Mouse (Mus musculus) heart, adult 11 months (tissue): ENCODE results near the gene Kif16b.
A peak's percentile ranks its signal among the peaks of the same experiment; 100 is the strongest.

Experiments
- DNase-seq: peaks from one replicate; pipeline ENCODE4 v3.0.0; 2022

Kif16b gene

DNA sequence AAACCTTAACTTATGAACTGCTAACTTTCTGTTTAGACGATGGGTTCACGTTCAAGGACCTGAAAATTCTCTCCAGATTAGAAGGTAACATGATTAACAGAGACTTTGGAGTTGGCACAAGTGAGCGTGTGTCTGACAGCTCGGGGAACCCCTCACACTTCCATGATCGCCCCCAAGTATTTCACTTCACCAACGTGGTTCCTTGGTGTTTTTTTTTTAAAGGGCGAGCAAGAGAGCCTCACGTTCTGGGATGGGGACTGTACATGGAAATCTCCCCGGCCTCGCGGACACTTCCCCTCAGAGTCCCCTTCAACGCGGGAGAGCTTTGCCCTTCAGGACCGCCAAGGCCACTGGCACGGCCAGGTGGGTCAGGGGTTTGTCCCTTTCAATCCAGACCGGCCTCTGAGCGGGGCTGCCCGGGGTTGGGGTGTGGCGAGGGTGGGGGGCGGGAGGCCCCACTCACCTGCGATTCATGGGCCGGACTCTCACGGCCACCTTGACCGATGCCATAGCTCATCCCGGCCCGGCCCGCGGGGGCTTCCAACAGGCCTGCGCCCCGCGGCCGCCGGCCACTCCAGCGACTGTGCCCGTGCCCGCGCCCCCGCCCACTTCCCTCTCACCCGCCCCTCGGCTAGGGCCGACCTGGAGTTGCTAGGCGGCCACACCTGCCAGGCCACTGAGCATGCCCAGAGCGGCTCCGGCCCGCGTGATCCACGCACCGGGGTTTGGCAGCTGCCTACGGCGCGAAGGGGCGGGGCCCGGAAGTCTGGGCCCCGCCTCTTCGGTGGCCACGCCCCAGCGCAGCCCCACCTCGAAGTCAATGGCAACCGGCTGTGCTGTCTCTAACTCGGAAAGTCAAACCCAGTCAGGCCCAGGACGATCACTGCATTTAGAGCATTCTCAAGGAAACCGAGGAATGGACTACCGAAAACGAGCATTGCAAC, at the start of gene Kif16b:
Gene Kif16b, minus strand, starts transcription at position 670 of the 944 bp plus-strand sequence.
- DNase-seq = peak; percentile 99

DNA sequence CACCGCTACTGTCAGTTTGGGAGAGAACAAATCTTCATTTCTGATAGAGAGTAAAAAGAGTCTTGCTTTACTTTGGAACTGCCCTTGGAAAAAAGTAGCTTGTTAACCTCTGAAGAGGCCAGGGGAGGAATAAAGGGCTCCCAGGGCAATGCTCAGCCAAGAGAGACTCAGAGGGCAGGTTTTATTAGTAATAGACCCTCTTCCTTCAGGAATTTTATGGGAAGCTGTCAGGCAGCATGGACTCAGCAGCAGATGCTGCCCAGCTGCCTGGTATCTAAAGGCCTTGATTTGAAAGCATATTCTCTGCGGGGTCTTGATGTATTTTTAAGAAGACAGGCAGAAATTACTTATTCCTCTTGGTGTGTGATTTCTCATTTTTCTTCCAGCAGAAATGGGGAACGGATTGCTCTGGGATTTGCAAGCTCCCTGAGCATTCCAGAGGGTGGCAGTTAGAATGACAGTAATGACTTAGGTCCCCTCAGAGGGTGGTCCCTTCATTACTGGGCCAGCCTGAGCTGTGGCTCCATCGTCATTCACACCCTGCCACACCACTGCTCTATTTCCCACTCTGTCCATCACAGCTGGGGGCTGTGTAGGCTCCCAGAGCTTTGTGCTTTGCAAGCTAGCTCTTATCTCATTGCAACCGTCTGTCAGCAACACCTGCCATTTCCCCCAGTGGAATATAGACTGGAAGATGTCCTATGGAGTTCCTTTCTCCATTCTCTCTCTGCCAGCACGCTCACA, 39.7 kb upstream of the Kif16b start:
- DNase-seq = no peak

DNA sequence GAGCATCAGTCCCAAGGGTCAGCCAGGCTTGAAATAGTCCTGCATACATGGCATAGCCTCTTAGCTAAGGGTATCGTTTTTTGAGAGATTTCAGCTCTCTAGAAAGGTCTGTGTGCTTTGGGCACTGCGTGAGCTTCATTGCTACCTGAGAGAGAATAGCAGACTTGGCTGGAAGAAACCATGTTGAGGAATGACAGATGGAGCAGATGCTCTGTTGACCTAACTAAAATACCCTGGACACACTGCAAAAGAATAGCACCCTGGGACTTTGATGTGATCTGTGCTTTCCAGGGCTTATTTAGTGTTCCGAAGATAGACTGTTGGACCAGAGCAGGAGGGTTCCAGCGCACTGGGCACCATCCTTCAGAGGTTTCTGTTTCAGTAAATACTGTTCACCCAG, 29.1 kb upstream of the Kif16b start:
- no peak for DNase-seq

DNA sequence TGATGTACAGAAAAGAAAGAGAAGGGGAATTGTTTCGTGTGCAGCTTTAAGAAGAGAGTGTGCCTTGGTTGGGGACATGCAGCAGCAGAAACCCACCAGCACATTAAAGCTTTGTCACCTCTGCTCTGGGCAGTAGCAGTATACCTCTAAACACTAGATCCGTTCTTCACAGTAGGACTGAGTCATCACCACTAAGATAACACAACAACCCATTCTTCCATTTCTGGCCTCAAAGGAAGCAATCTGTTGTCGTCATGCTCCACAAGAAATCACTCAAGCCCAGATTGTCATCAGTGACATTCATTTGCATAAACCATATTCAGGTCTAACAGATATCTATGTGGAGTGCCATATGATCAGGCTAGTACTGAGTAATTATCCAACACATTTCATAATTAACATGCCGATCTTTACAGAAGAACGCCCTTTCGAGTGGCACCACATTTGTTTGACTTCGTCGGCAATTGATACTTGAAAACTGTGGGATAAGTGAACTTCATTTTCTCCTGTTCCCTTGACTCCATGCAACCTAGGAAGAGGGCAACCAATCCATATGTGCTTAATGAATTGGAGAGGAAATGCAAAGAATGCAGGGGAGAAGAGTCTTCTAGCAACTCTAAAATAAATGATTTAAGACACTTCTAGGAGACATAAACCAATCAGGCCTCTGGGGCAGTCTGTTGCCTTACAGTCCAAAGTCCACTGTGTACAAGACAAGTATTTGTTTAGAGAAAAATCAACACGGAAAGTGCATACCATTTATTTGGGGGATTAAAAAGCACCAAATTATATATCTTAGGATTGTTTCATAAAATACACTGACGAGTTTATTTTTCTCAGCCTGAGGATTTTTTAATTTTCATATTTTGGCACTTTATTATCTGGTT, 28.1 kb upstream of the Kif16b start:
- DNase-seq = peak; percentile 44

DNA sequence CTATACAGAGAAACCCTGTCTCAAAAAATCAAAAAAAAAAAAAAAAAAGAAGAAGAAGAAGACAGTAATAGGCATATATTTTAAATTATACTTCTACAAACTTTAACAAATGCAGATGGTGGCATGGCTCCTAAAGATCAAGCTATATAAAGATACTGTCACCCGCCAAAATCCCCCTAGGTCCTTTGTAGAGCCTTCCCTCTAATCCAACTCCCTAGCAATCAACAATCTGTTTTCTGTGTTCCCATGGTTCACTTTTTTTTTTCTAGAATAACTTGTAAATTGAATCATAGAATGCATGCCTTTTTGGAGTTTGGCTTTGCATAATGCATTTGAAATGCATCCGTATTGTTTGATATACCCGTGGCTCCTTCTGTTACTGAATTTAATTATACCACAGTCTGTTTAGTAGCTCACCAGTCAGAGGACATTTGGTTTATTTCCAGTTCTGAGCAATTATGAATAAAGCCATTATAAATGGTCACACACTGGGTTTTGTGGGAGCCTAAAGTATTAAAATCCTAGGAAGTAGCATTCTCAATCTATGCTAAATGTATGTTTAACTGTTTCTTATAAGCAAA, 9.6 kb upstream of the Kif16b start:
- no peak for DNase-seq

DNA sequence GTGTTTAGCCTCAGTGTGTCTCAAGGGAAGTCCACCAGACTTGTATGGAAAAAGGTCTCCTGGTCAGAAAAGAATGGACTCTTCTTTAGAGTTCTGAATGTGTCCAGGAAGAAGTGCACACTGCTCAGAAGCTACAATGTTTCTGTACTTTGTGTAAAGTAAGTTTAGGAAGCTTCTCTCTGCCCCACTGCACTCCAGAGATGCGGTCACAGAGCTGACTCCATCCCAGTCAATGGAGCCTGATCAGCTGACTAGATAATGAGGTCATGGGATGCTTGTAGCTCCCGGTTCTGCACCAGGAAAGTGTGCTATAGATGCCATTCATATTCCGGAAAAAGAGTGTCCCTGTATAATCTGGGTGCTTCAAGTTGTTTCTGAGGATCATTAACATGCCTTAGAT, 7.9 kb upstream of the Kif16b start:
- no peak for DNase-seq

DNA sequence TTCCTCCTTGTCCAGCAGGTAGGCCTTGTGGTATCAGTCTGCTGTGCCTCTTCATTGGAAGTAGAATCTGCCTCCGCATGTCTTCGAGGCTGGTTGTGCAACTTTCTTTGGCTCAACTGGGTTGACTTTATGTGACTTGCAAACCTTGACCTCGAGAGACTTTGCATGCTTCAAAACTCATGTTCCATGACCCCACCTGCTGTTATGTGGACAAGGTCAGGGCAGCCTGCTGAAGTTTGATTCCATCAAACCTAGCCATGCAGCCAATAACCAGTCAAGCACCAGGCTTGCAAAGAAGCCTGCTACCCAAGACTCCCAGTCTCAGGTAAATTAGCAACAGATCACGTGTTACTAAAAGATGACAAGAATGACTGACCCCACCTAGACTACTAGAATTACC, 5.7 kb upstream of the Kif16b start:
- DNase-seq = no peak

DNA sequence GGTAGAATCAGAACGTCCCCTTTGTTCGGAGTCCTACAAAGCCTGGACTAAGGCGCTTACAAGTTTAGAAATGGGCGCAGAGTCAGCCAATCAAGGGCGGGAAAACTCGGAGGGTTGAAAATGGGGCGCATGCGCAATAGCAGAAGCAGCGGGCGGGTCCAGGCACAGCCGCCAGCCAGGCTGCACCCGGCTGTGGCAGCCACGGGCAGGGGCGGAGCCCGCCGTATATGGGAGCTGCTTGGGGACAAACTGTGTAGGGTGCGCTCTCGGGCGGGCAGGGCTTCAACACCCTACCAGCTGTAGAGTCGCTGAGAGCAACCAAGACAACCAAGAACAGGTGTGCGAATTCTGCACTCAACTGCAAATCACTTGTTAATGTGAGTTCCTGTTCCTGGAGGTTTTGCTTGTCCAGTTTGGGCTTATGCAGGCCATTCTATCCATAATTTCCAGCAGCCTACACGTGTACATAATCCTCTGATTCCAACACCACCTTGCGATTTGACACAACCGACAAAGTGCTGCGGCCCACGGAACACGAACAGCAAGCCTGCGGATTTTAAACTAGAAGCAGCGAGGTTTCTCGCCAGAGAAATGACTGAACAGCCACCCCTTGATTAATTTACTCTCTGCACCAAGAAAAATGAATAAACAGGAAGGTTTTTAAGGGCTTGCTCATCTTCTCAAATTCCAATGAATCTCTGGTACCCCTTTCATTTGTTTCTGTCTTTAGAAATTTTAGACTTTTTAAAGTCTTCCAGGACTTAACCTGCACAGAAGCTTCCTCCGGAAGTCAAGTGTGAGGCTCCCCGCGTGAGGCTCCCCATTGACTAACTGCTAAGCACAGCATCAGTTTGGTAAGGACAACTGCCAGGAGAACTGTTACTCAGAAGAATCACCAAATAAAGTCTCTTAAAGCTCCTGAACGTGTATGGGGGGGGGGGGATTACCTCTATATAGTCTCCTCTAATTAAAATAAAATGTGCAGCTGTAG, 1.9 kb upstream of the Kif16b start:
- peak; percentile 100 for DNase-seq

DNA sequence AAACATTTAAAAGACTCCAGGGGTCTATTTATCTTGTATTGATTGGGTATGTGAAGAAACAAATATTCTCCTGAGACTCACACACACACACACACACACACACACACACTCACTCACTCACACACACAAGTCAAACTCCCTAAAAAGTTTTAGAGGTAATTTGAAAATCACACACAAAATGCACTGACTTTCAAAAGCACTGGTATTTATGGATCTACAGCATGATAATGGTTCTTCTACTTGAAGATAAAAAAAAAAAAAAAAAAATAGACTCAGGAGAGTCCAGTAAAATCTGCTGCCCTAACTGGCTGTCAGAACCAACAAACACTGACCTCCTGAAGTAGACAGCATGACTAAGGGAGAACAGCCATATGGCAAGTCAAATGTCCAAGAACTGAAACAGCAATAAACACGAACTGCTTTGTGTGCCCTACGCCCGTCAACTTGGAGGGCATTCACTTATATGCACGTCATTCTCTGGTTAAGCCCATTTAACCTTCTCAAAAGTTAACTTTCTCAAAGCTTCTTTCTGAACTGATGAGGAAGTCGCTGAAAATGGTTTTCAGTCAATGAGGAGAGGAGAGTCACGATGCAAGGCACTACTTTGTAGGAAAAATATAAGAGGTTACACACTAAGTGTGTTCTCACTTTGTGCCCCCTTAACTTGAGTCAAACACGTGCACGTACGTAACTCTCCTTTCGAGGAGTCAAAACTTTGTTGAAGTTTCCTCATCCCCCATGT, 1.0 kb downstream of the Kif16b start:
- no peak for DNase-seq

DNA sequence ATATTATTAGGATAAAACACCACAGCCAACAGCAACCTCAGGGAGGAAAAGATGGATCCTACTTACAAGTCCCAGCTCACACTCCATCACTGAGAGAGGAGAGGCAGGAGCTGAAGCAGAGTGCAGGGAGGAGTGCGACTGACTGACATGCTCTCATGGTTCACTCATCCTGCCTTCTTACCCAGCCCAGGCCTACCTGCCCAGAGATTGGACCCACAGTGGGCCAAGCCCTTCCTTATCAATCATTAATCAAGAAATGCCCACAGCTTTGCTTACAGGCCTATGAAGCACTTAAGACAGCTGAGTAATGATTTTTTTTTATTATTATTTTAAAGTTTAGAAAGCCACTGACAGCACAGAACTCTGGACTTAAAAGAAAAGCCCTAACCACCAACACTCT, 7.6 kb downstream of the Kif16b start:
- no peak for DNase-seq

DNA sequence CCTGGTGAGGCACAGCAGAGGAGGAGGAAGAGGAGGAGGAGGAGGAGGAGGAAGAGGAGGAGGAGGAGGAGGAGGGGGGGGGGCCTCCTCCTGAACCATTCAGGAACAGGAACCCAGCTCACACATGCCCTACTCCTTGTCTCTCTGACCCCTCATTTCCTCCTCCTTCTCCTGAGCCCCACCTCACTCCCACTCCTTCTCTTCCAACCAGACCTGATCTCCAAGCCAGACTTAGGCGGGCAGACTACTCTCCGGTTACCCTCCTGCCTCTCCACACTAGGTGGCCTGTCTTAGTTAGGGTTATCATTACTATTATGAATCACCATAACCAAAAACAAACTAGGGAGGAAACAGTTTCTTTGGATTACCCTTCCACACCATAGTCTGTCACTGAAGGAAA, 10.0 kb downstream of the Kif16b start:
- peak; percentile 74 for DNase-seq

DNA sequence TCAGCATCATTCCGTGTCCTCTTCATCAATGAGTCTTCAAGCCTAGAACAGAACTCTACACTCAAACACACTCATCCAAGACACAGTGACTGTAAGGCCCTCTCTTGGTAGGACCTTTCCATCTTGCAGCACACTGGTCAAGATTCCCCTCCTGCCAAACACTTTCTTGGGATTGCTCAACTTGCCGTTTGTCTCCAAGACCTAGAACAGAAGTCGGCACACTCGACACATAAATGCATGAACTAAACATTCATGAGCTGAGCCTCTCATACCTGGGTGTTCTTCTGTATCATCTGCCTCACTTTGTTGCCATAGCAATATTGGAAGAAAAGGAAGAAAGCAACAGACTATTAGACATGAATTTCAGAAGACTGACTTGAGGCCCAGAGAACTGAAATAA, 16.9 kb downstream of the Kif16b start:
- DNase-seq = peak; percentile 71

DNA sequence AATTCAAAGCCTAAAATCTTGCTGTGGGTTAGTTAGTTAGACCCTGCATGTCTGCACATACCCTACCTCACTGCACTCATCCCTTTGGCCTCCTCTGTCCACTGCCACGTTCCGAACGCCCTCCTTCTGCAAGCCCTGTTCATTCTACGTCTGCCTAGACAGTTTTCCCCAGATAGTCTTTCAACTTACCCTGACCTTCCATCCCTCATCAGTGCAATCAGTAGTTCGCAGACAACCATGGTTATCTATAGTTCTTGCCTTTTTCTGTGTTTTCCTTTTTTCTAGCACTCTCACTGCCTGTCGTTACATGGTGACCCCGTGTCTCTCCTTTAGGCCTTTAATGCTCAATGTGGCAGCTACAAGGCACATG, 17.7 kb downstream of the Kif16b start:
- DNase-seq = peak; percentile 61

DNA sequence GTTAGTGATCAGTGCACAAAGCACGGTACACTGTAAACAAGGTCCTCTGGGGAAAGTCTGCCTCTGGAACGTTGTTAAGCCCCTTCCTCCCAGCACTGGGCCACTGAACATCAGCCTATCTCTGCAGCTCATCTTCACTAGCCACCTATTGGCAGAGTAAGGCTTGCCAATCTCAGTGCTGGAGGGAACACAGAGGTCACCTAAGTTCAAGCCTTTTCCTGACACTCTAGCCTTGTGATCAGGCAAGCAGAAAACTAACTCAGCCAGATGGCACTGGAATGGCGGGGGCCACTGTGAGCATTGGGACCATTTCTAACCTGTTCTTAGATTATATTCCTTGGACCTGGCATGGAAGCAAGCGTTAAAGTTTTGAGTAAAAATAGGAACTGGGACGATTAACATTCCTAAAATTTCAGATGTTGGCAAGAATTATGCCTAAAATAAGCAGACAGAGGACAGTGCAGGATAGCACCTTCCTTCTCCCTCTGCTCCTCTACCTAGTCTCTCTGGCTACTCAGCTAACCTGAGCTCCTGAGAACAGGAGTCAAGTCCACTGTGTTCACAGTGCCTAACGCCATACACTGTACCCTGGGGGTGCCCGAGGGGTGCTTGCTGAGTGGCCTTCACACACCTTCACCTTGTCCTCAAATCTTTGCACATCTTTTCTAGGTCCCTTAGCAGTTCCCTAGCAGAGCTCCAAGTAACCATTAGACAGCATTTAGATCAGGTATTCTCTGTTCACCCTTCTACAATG, 18.3 kb downstream of the Kif16b start:
- DNase-seq = peak; percentile 91

DNA sequence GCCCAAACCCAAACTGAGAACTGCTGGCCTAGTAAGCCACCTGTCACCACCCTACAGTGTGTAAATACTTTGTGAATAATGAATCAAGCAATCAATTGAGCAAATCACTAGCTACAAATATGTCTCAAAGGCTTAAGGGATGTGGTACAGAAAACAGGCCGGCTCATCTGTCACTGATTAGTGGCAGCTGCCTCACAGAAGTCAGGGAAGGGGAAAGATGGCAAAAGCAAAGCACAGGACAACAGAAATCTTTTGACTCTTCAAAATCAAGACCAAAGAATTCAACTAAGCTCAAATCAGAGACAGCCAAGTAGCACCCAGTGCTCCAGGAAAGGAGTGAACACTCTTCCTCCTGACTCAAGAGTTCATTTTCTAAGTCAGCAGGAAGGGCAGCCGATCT, 18.9 kb downstream of the Kif16b start:
- DNase-seq = peak; percentile 62

DNA sequence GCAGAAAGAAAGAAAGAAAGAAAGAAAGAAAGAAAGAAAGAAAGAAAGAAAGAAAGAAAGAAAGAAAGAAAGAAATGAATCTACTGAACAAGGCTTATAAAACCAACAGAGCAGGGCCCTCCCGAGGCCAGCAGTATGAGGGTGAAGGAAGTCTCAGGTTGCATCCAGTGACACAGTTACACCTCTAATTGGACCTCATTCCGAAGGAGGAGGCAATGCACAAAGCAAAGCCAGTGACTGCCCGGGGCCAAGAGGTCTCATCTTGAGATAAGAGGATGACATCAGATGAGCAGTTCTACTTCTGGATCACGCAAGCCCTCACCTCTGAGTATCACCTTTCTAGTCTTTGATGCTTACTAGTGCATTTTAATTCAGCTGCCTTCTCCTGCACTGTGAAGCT, 20.2 kb downstream of the Kif16b start:
- peak; percentile 79 for DNase-seq

DNA sequence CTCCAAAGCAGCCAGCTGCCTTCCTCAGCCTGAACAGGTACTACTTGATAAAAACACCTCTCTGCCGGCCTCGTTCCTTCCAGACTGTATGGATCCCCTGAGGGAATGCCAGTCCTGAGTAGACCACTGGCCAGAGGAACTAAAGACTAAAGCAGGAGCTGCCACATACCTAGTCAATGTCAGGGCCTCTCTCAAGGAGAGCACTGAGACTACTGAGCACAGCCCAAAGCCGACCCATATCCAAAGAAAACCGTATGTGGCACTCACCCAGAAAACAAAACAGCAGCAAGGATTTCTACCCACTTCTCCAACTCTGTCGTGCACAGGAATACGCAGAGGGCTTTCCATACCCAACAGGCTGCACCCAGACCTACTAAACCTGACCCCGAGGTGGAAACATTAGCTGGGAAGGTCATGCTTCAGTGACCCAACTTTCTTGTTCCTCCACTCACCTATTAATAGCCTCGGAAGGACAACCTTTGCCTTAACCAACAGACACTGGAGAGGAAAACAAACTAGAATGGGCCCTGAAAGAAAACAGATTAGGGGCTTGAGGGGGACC, 22.0 kb downstream of the Kif16b start:
- peak; percentile 80 for DNase-seq

DNA sequence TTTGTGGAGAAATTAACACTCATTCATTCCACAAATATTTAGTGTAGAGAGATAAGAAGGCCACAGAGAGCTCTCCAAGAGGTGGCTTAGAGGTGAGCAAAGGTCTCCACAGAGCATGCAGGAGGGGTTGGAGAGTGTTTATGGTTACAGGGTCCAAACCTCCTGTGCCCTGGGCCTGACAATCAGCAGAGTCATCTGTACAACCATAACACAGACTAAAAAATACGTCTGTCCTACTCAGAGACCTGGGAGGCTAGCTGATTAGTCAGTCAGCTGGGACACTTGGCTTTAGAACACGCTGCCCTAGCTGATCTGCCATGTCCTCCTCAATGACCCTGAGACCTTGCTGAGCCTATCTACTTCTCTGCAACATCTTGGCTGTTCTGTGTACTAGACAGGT, 24.7 kb downstream of the Kif16b start:
- peak; percentile 86 for DNase-seq

DNA sequence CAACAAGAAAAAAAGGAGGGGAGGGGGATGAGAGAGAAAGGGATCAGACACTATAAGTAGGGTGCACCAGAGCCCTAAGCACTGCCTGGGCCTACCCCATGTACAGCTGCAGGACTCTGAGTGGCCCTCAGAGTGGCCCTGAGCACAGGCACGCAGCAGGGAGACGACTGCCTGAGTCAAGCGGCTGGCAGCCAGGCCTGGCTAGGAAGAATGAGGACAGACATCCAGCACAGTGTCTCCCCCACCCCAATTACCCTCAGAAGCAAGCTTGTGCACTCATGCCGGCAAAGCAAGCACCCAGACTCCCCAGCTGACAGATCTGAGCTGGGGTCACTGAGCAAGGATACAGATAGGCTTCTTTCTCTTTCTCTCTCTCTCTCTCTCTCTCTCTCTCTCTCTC, 25.4 kb downstream of the Kif16b start:
- peak; percentile 88 for DNase-seq

DNA sequence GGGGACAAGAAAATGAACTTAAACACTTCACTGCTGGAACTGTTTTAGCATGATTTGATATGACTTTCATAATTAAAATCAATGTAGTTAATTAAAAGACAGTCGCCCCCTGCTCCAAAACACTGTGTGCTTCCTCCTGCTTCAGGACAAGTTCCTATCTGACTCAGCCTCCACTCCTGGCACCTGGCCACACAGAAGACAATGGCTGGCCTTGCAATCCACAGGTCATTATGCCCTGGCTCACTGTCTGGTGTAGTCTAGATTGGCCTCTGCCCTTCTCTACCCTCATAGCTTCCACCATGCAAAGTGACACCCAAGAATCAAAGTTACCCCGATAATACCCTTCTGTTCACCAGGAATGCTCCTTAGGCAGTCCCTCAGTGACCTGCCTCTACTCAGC, 26.8 kb downstream of the Kif16b start:
- peak; percentile 96 for DNase-seq
